ENCODE assay signal across 8 mouse cellular contexts in the genomic region with DNA sequence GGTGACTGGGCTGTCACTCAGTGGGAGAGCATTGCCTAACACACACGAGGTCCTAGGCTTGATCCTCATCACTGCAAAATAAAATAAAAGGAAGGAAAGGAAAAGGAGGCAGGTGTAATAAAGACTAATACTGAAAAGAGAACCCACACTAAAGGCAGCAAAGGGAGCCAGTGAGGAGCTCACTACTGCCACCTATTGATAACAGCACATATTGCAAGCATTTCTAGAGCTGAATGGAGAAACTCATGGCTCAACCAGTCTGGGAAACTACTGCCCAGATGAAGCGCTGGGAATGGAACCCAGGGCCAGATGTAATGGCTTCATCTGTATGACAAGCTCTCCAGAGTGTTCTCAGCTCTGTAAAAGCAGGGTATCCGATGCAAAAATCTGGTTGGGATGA. TPM values are rescaled to one million over a fixed set of nuclear protein-coding genes. Genes with fewer than 3 reads are reported as not detected.
DNase-seq lines count a peak whose midpoint lies in the region; ATAC-seq and TF ChIP-seq lines count a peak whose summit lies in the region.
"Had no signal": no experiment of that assay in that cellular context is flagged by ENCODE, and none has a peak within 500 bp of the region (broad histone marks: within the 10 kb centered on the region; RNA-seq: fewer than 3 reads in every experiment).

No protein-coding gene starts in this region.

- no peak overlapping the region for H3K27ac ChIP-seq in lung, embryonic 14.5 days (ENCODE audit: low read depth)
- H3K27ac ChIP-seq: macrophage had no signal

- no peak overlapping the region for H3K4me2 ChIP-seq in lung, embryonic 14.5 days

- peak; percentile 68 for ATAC-seq in CD4-positive, CD25-positive, alpha-beta regulatory T cell, adult 4 months
- ATAC-seq in G1E (ENCODE audit: extremely low read depth, insufficient number of reproducible peaks, low FRiP score, poor library complexity, severe bottlenecking), result peak; percentile 57
- peak; percentile 63; the same call in 1 of the 2 replicates for ATAC-seq in erythroblast, adult 5-6 weeks (replicated peaks; ENCODE audit: low FRiP score, poor library complexity, severe bottlenecking)
- no peak for ATAC-seq in lung, embryonic 14.5 days (ENCODE audit: insufficient read depth)

- peak; percentile 80 for TF ChIP-seq CTCF in G1E (IDR thresholded peaks at IDR 0.05; ENCODE audit: low read depth, low read length)
- peak; percentile 70 for TF ChIP-seq CTCF in lung, embryonic 14.5 days (IDR thresholded peaks at IDR 0.05; ENCODE audit: low read depth)

- DNase-seq in kidney, postnatal 36 days, result peak; percentile 44
- DNase-seq in kidney, adult 18-20 months, result no peak
- peak; percentile 28 for DNase-seq in G1E (ENCODE audit: low spot score)
- peak; percentile 59 for DNase-seq in lung, embryonic 14.5 days
- DNase-seq in ovary, postnatal 14 days (ENCODE audit: low spot score), result no peak

- no peaks in the 10 kb centered on the region for H3K9me3 ChIP-seq in G1E (replicated peaks)
- H3K9me3 ChIP-seq in lung, embryonic 14.5 days (ENCODE audit: low read depth, low read length), result no peaks in the 10 kb centered on the region

- no peaks in the 10 kb centered on the region for H3K36me3 ChIP-seq in G1E (replicated peaks)
- H3K36me3 ChIP-seq in lung, embryonic 14.5 days (ENCODE audit: insufficient read depth), result no peaks in the 10 kb centered on the region

- H3K4me1 ChIP-seq in G1E (ENCODE audit: insufficient read depth, low read depth, low read length), result 0 out of 2 replicates have a peak, but pooled peaks cover 3% of the 10 kb centered on the region
- H3K4me1 ChIP-seq in lung, embryonic 14.5 days (ENCODE audit: insufficient read depth), result no peaks in the 10 kb centered on the region

- peaks cover 44% of the 10 kb centered on the region for H3K27me3 ChIP-seq in G1E (ENCODE audit: insufficient read depth, low read length)
- no peaks in the 10 kb centered on the region for H3K27me3 ChIP-seq in lung, embryonic 14.5 days (ENCODE audit: insufficient read depth, low read length)

- H3K9ac ChIP-seq in lung, embryonic 14.5 days, result no peak overlapping the region

- 48% methylated on average over 3 of the region's 3 CpGs for WGBS in lung, embryonic 14.5 days

- no peak overlapping the region for H3K4me3 ChIP-seq in G1E (ENCODE audit: low read depth, low read length)
- no peak overlapping the region for H3K4me3 ChIP-seq in lung, embryonic 14.5 days (ENCODE audit: low read depth, low read length)

RNA-seq across cellular contexts. Expression of a gene that starts 15.0 kb away (rescaled TPM):
- polyA plus RNA-seq in CD4-positive, CD25-positive, alpha-beta regulatory T cell, adult 4 months (2017; shearing (Covaris generic)), result 10 to 100 TPM; 19.4 to 29.4 TPM
- 55.9 and 58.5 TPM in 2 replicates for total RNA-seq in G1E (2014; fragmentation: Nextera tagmentation)
- total RNA-seq in G1E (2017), result 39.1 and 48.7 TPM in 2 replicates
- 17.8 and 26.4 TPM in 2 replicates for polyA plus RNA-seq in G1E (2012)
- total RNA-seq in erythroblast, adult 5-6 weeks (2015; ENCODE audit: low replicate concordance), result 6.3 and 8.6 TPM in 2 replicates
- 13.0 and 15.8 TPM in 2 replicates for total RNA-seq in erythroblast, adult 5-6 weeks (2017; ENCODE audit: low replicate concordance)
- 21.3 and 21.9 TPM in 2 replicates for polyA plus RNA-seq in lung, embryonic 14.5 days (2014; fragmentation: Nextera tagmentation; extraction: Ambion mirVana)

Comparison
In these comparisons a context has a peak if more than half of its experiments do, and no peak if none do; other contexts are left out.
1. DNase-seq: peak in kidney, postnatal 36 days (2 of 2), G1E (single experiment) and lung, embryonic 14.5 days (single experiment); none in kidney, adult 18-20 months (single experiment) and ovary, postnatal 14 days (single experiment).